ENCODE assay signal across 10 mouse cellular contexts in the genomic region with DNA sequence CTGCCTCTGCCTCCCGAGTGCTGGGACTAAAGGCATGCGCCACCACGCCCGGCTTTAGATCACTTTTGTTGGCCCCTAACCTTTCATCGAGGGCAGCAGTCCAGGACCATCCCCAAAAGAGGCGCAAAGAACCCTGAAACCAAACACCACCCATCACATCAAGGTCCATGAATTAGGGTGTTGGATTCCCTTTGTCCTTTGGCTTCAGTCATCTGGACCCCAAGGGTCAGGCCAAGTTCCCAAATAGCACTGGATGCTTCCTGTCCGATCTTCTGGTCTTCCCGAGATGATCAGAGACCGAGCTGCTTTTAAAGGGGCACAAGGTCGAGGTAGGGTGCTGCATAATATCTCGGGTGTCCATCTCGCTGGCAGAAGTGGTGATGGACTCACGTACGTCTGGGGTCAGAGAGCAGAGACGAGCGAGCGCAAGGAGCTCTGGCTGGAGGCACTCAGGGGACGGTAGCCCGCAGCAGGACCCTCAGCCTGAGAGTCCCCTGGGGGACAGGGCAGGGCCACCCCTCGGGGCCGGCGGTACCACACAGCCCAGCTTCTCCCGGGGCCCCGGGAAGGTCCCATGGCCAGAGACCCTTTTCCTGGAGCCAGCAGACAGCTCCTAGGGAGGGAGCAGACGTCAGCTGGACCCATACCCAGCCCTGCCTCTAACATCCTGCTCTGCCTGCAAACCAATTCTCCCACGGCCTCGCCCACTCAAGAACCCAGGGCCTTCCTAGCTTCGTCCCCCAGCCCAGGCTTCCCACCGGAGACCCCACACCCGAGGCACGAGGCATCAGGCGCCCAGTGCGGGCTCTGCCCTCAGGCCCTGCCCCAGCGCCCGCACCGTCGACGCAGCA. TPM values are rescaled to one million over a fixed set of nuclear protein-coding genes. Genes with fewer than 3 reads are reported as not detected.
DNase-seq lines count a peak whose midpoint lies in the region; ATAC-seq and TF ChIP-seq lines count a peak whose summit lies in the region.
"Had no signal": no experiment of that assay in that cellular context is flagged by ENCODE, and none has a peak within 500 bp of the region (broad histone marks: within the 10 kb centered on the region; RNA-seq: fewer than 3 reads in every experiment).

No protein-coding gene starts in this region.

- H3K9ac ChIP-seq in liver, embryonic 11.5 days (ENCODE audit: low read depth, low read length) = no peak overlapping the region
- H3K9ac ChIP-seq in limb, embryonic 13.5 days = no peak overlapping the region

- peak overlapping the region; percentile 45 for H3K4me2 ChIP-seq in liver, embryonic 11.5 days
- H3K4me2 ChIP-seq in limb, embryonic 13.5 days (replicated peaks) = peak overlapping the region; percentile 58

- H3K36me3 ChIP-seq in liver, embryonic 11.5 days (ENCODE audit: control insufficient read depth, insufficient read depth, low read length) = no peaks in the 10 kb centered on the region
- H3K36me3 ChIP-seq in limb, embryonic 13.5 days = peaks cover 5% of the 10 kb centered on the region

- no peak for TF ChIP-seq POLR2A in cerebellum, adult 2 months (IDR thresholded peaks at IDR 0.05; ENCODE audit: borderline replicate concordance, insufficient read depth, low read length)
- TF ChIP-seq POLR2A in olfactory bulb, adult 2 months (IDR thresholded peaks at IDR 0.05; ENCODE audit: insufficient read depth, low read depth, low read length) = no peak

- no peak overlapping the region for H3K4me3 ChIP-seq in cerebellum, adult 2 months (replicated peaks; ENCODE audit: insufficient read depth, low read depth, low read length)
- H3K4me3 ChIP-seq in liver, embryonic 11.5 days (ENCODE audit: low read depth, low read length) = peak overlapping the region; percentile 14; the same call in 1 of the 2 replicates
- peak overlapping the region; percentile 42; the same call in 1 of the 2 replicates for H3K4me3 ChIP-seq in limb, embryonic 13.5 days
- peak overlapping the region; percentile 14; the same call in 1 of the 2 replicates for H3K4me3 ChIP-seq in olfactory bulb, adult 2 months (ENCODE audit: insufficient read depth, low read depth, low read length)

- TF ChIP-seq CTCF in cerebellum, adult 2 months (IDR thresholded peaks at IDR 0.05; ENCODE audit: borderline replicate concordance, insufficient read depth, low read depth, low read length) = no peak
- no peak for TF ChIP-seq CTCF in olfactory bulb, adult 2 months (IDR thresholded peaks at IDR 0.05; ENCODE audit: insufficient read depth, low read depth, low read length)

- no peaks in the 10 kb centered on the region; the same call in 1 of the 2 replicates for H3K27me3 ChIP-seq in cerebellum, adult 2 months (ENCODE audit: control insufficient read depth, insufficient read depth, low read length)
- H3K27me3 ChIP-seq in liver, embryonic 11.5 days (replicated peaks; ENCODE audit: control insufficient read depth, insufficient read depth, low read length) = peaks cover 84% of the 10 kb centered on the region
- peaks cover 100% of the 10 kb centered on the region for H3K27me3 ChIP-seq in limb, embryonic 13.5 days

- 50% methylated on average over 38 of the region's 38 CpGs for WGBS in cerebellum, adult 2 months
- WGBS in liver, embryonic 11.5 days = 45% methylated on average over 38 of the region's 38 CpGs
- WGBS in limb, embryonic 13.5 days = 47% methylated on average over 38 of the region's 38 CpGs
- 50% methylated on average over 38 of the region's 38 CpGs for WGBS in olfactory bulb, adult 2 months

- no peaks in the 10 kb centered on the region for H3K9me3 ChIP-seq in liver, embryonic 11.5 days (ENCODE audit: control insufficient read depth, low read length)
- no peaks in the 10 kb centered on the region for H3K9me3 ChIP-seq in limb, embryonic 13.5 days

- H3K4me1 ChIP-seq in cerebellum, adult 2 months (ENCODE audit: control insufficient read depth, insufficient read depth, low read length) = peaks cover 9% of the 10 kb centered on the region; the same call in 1 of the 2 replicates
- peaks cover 32% of the 10 kb centered on the region for H3K4me1 ChIP-seq in liver, embryonic 11.5 days (replicated peaks; ENCODE audit: control insufficient read depth, insufficient read depth, low read length)
- peaks cover 46% of the 10 kb centered on the region for H3K4me1 ChIP-seq in limb, embryonic 13.5 days
- peaks cover 42% of the 10 kb centered on the region for H3K4me1 ChIP-seq in olfactory bulb, adult 2 months (ENCODE audit: control insufficient read depth, insufficient read depth, low read length)

- DNase-seq in cerebellum, adult 11-12 months = peak; percentile 63
- DNase-seq in cerebellum, adult 2 months = no peak
- no peak for DNase-seq in liver, embryonic 11.5 days (ENCODE audit: low spot score)
- DNase-seq in liver = no peak
- no peak for DNase-seq in left cerebral cortex, adult 18-20 months (ENCODE audit: low spot score in 2 of 2)
- DNase-seq in layer of hippocampus, adult 11-12 months (ENCODE audit: low spot score) = no peak

- no peak overlapping the region for H3K27ac ChIP-seq in cerebellum, adult 2 months (ENCODE audit: insufficient read depth, low read length)
- H3K27ac ChIP-seq in liver, embryonic 11.5 days (ENCODE audit: low read depth, low read length) = no peak overlapping the region
- no peak overlapping the region for H3K27ac ChIP-seq in limb, embryonic 13.5 days
- H3K27ac ChIP-seq in olfactory bulb, adult 2 months (ENCODE audit: insufficient read depth, low read depth, low read length) = no peak overlapping the region

- ATAC-seq in liver, embryonic 11.5 days (replicated peaks; ENCODE audit: low FRiP score) = no peak
- no peak for ATAC-seq in limb, embryonic 13.5 days (ENCODE audit: low FRiP score, low read depth)
- ATAC-seq: Patski had no signal

RNA-seq across cellular contexts. Expression of gene Paqr4, which starts 0.9 kb away (rescaled TPM):
- 92.0 and 104 TPM in 2 replicates for polyA plus RNA-seq in cerebellum, adult 2 months (2012; rRNA removed)
- 10.4 and 11.4 TPM in 2 replicates for polyA plus RNA-seq in liver, embryonic 11.5 days (2014; fragmentation: Nextera tagmentation; extraction: Ambion mirVana)
- polyA plus RNA-seq in limb, embryonic 13.5 days (2015; fragmentation: Nextera tagmentation; extraction: Ambion mirVana) = 15.5 and 16.1 TPM in 2 replicates
- not detected in 2 replicates for polyA plus RNA-seq in olfactory bulb, adult 2 months (2012; ENCODE audit: insufficient read depth, insufficient read length, low replicate concordance, missing spikeins)
- total RNA-seq in left cerebral cortex, adult 18-20 months (2021) = 10 to 100 TPM; 54.6 to 63.9 TPM

RNA-seq across cellular contexts. Expression of gene Kremen2, which starts 4.0 kb away (rescaled TPM):
- 0.57 and 0.84 TPM in 2 replicates for polyA plus RNA-seq in cerebellum, adult 2 months (2012; rRNA removed)
- polyA plus RNA-seq in liver, embryonic 11.5 days (2014; fragmentation: Nextera tagmentation; extraction: Ambion mirVana) = 0.60 and 0.73 TPM in 2 replicates
- 39.5 and 46.3 TPM in 2 replicates for polyA plus RNA-seq in limb, embryonic 13.5 days (2015; fragmentation: Nextera tagmentation; extraction: Ambion mirVana)
- polyA plus RNA-seq in olfactory bulb, adult 2 months (2012; ENCODE audit: insufficient read depth, insufficient read length, low replicate concordance, missing spikeins) = not detected in 2 replicates
- under 1 TPM; 0.60 to 0.82 TPM for total RNA-seq in left cerebral cortex, adult 18-20 months (2021)
- polyA plus RNA-seq: Patski had no signal

RNA-seq across cellular contexts. Expression of gene Pkmyt1, which starts 15.4 kb away (rescaled TPM):
- 10.3 and 10.6 TPM in 2 replicates for polyA plus RNA-seq in cerebellum, adult 2 months (2012; rRNA removed)
- 51.5 and 60.2 TPM in 2 replicates for polyA plus RNA-seq in liver, embryonic 11.5 days (2014; fragmentation: Nextera tagmentation; extraction: Ambion mirVana)
- 47.5 and 52.8 TPM in 2 replicates for polyA plus RNA-seq in limb, embryonic 13.5 days (2015; fragmentation: Nextera tagmentation; extraction: Ambion mirVana)
- polyA plus RNA-seq in olfactory bulb, adult 2 months (2012; ENCODE audit: insufficient read depth, insufficient read length, low replicate concordance, missing spikeins) = not detected in 2 replicates
- total RNA-seq in left cerebral cortex, adult 18-20 months (2021) = 1 to 10 TPM; 5.3 to 5.4 TPM

RNA-seq across cellular contexts. Expression of gene 1520401A03Rik, which starts 19.0 kb away (rescaled TPM):
- 0.64 and 1.1 TPM in 2 replicates for polyA plus RNA-seq in cerebellum, adult 2 months (2012; rRNA removed)
- 0.11 TPM in 1 of 2 replicates, not detected in the other for polyA plus RNA-seq in liver, embryonic 11.5 days (2014; fragmentation: Nextera tagmentation; extraction: Ambion mirVana)
- polyA plus RNA-seq in limb, embryonic 13.5 days (2015; fragmentation: Nextera tagmentation; extraction: Ambion mirVana) = 2.3 and 3.0 TPM in 2 replicates
- not detected in 2 replicates for polyA plus RNA-seq in olfactory bulb, adult 2 months (2012; ENCODE audit: insufficient read depth, insufficient read length, low replicate concordance, missing spikeins)
- under 1 TPM; 0.16 to 0.19 TPM for total RNA-seq in left cerebral cortex, adult 18-20 months (2021)
- polyA plus RNA-seq: Patski; spleen, adult 2 months had no signal

RNA-seq across cellular contexts. Expression of gene Flywch1, which starts 29.8 kb away (rescaled TPM):
- 341 and 366 TPM in 2 replicates for polyA plus RNA-seq in cerebellum, adult 2 months (2012; rRNA removed)
- 39.1 and 42.3 TPM in 2 replicates for polyA plus RNA-seq in liver, embryonic 11.5 days (2014; fragmentation: Nextera tagmentation; extraction: Ambion mirVana)
- polyA plus RNA-seq in limb, embryonic 13.5 days (2015; fragmentation: Nextera tagmentation; extraction: Ambion mirVana) = 103 and 107 TPM in 2 replicates
- polyA plus RNA-seq in olfactory bulb, adult 2 months (2012; ENCODE audit: insufficient read depth, insufficient read length, low replicate concordance, missing spikeins) = not detected in 2 replicates
- total RNA-seq in left cerebral cortex, adult 18-20 months (2021) = 100 to 1,000 TPM; 459 to 507 TPM

Comparison
In these comparisons a context has a peak if more than half of its experiments do, and no peak if none do; other contexts are left out.
1. RNA of gene Paqr4, which starts 0.9 kb away (polyA plus RNA-seq): 92.0 to 104 TPM in cerebellum, adult 2 months, 15.5 to 16.1 TPM in limb, embryonic 13.5 days and 10.4 to 11.4 TPM in liver, embryonic 11.5 days; not detected in olfactory bulb, adult 2 months; every median in the first group is over 10 times any median in the second.
2. RNA of gene Kremen2, which starts 4.0 kb away (polyA plus RNA-seq): 39.5 to 46.3 TPM in limb, embryonic 13.5 days; 0.60 to 0.73 TPM in liver, embryonic 11.5 days, 0.57 to 0.84 TPM in cerebellum, adult 2 months and not detected in olfactory bulb, adult 2 months; every median in the first group is over 10 times any median in the second.